Mouse (Mus musculus) C2C12 (cell line): ENCODE measurements around the gene Adrb1. TPM values are rescaled to one million over a fixed set of nuclear protein-coding genes. Genes with fewer than 3 reads are reported as not detected.

ENCODE experiments used
- H3K27me3 ChIP-seq: one replicate; pipeline ENCODE4 v1.6.1; 2011; ENCODE audit not compliant: control insufficient read depth, insufficient read depth, insufficient read length
- H3K36me3 ChIP-seq: one replicate; pipeline ENCODE4 v1.6.1; 2011; ENCODE audit not compliant: control insufficient read depth, insufficient read depth
- H3K4me3 ChIP-seq: one replicate; pipeline ENCODE4 v1.5.1; 2011; ENCODE audit warnings: mild to moderate bottlenecking, control low read depth; ENCODE audit not compliant: poor library complexity, insufficient read depth, severe bottlenecking
- H3K79me2 ChIP-seq: one replicate; pipeline ENCODE4 v1.6.1; 2011; ENCODE audit not compliant: control insufficient read depth, insufficient read depth
- H3K79me3 ChIP-seq: one replicate; pipeline ENCODE4 v1.6.1; 2011; ENCODE audit warnings: low read depth, control low read depth
- H3ac ChIP-seq: one replicate; pipeline ENCODE3; 2011; ENCODE audit warnings: low read depth; ENCODE audit not compliant: control insufficient read depth, insufficient read length
- CEBPB ChIP-seq: IDR thresholded peaks from one replicate; pipeline ENCODE4 v1.6.1; 2011; ENCODE audit warnings: low read depth, mild to moderate bottlenecking, control low read depth, moderate library complexity
- CTCF ChIP-seq: IDR thresholded peaks from one replicate; pipeline ENCODE4 v1.5.1; 2011; ENCODE audit not compliant: control insufficient read depth, insufficient read depth, insufficient read length
- FOSL1 ChIP-seq: IDR thresholded peaks from one replicate; pipeline ENCODE4 v1.8.0; 2011; ENCODE audit warnings: mild to moderate bottlenecking, low read length; ENCODE audit not compliant: poor library complexity, insufficient read depth, severe bottlenecking
- MAX ChIP-seq: IDR thresholded peaks from one replicate; pipeline ENCODE4 v1.6.1; 2011; ENCODE audit warnings: mild to moderate bottlenecking, control low read depth
- MYOD1 ChIP-seq: IDR thresholded peaks from one replicate; pipeline ENCODE4 v1.6.1; 2011; ENCODE audit warnings: low read depth; ENCODE audit not compliant: control insufficient read depth, insufficient read length
- MYOG ChIP-seq: IDR thresholded peaks from one replicate; pipeline ENCODE4 v1.6.1; 2011; ENCODE audit not compliant: control insufficient read depth, insufficient read length; ENCODE audit errors: extremely low read depth
- USF1 ChIP-seq: IDR thresholded peaks from one replicate; pipeline ENCODE4 v1.6.1; 2011; ENCODE audit warnings: low read depth, mild to moderate bottlenecking, control low read depth, moderate library complexity
- polyA plus RNA-seq: library from polyadenylated mRNA; unstranded; fragments of >200 nt; fragmentation: generic; extraction: Trizol; gene quantifications from one replicate; pipeline ENCODE4 v1.2.1, GENCODE M21; 2012; ENCODE audit warnings: missing spikeins

The Adrb1 gene
- polyA plus RNA-seq, 1 experiment, result 0.13 TPM

- Histone ChIP-seq H3ac (no peak overlapping the region), H3K27me3 (no peaks in the 10 kb centered on the region), H3K36me3 (no peaks in the 10 kb centered on the region), H3K4me3 (no peak overlapping the region), H3K79me2 (no peaks in the 10 kb centered on the region), H3K79me3 (no peaks in the 10 kb centered on the region)
- TF ChIP-seq MAX, result no peak
- no peak for TF ChIP-seq MYOD1
- no peak for TF ChIP-seq CTCF
- TF ChIP-seq USF1, result no peak
Measured at GRCm38 (mm10) chr19:56734033-56734572, 12.1 kb downstream of the Adrb1 start.

- TF ChIP-seq CEBPB, result no peak
- no peak for TF ChIP-seq USF1
- TF ChIP-seq MYOG, result no peak
- no peak for TF ChIP-seq CTCF
- TF ChIP-seq FOSL1, result no peak
- Histone ChIP-seq H3K79me3 (no peaks in the 10 kb centered on the region), H3K4me3 (no peak overlapping the region), H3K27me3 (no peaks in the 10 kb centered on the region), H3K36me3 (no peaks in the 10 kb centered on the region), H3ac (no peak overlapping the region), H3K79me2 (no peaks in the 10 kb centered on the region)
Measured at GRCm38 (mm10) chr19:56735747-56736146, 13.7 kb downstream of the Adrb1 start.

- no peaks in the 10 kb centered on the region for H3K27me3 ChIP-seq
- no peaks in the 10 kb centered on the region for H3K79me3 ChIP-seq
- H3ac ChIP-seq, result no peak overlapping the region
- H3K4me3 ChIP-seq, result no peak overlapping the region
- H3K79me2 ChIP-seq, result no peaks in the 10 kb centered on the region
- TF ChIP-seq CTCF, result no peak
- no peak for TF ChIP-seq MAX
- no peak for TF ChIP-seq CEBPB
- TF ChIP-seq MYOG, result no peak
- no peaks in the 10 kb centered on the region for H3K36me3 ChIP-seq
Measured at GRCm38 (mm10) chr19:56736287-56736686, 14.3 kb downstream of the Adrb1 start.

DNA sequence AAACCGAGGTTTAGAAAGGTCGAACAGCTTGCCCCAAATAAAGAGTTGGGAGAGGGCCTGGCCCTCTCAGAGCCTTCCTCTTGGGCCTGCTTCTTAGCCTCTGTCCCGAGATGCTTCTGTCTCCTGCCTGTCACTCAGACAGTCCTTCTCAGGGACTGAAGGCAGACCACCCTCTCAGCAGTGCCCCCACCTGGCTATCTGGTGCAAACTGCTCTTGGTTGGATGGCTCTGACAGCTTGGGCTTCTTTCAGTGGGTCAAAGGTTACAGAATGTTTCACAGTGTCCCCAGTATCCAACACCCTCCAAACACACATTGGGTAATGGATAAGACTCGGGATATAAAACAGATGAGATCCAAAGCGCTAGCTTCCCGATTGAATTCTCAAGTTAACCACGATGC is 23.1 kb downstream of the Adrb1 start:
- no peaks in the 10 kb centered on the region for H3K79me3 ChIP-seq
- H3K36me3 ChIP-seq, result no peaks in the 10 kb centered on the region
- H3ac ChIP-seq, result no peak overlapping the region
- no peak overlapping the region for H3K4me3 ChIP-seq
- no peaks in the 10 kb centered on the region for H3K79me2 ChIP-seq
- TF ChIP-seq MYOD1 (no peak), CTCF (no peak), CEBPB (no peak), USF1 (no peak), MAX (no peak), MYOG (no peak), FOSL1 (no peak)
- no peaks in the 10 kb centered on the region for H3K27me3 ChIP-seq

GRCm38 (mm10) chr19:56745528-56745927 is 23.5 kb downstream of the Adrb1 start:
- Histone ChIP-seq H3ac (no peak overlapping the region), H3K36me3 (no peaks in the 10 kb centered on the region), H3K79me3 (no peaks in the 10 kb centered on the region), H3K79me2 (no peaks in the 10 kb centered on the region), H3K4me3 (no peak overlapping the region), H3K27me3 (no peaks in the 10 kb centered on the region)
- TF ChIP-seq MYOD1 (no peak), USF1 (no peak), FOSL1 (no peak), CTCF (no peak), MAX (no peak), MYOG (no peak), CEBPB (no peak)

DNA sequence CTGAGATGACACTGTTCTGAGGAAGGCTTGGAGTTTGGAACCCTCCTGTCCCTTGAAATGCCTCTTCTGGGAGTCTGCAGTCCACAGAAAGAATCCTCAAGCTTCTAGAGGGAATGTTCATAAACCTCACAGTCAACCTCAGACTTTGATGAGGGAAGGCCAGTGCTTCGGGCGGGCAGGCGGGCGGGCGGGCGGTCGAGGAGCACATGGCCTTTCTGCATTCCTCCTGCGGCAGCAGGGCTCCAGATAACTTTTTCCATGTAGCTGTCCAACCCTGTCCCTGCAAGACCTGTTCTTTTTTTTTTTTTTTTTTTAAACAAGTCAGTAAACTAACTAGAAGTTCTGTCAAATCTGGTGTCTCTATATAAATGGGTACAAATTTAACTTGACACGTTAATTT is 24.6 kb downstream of the Adrb1 start:
- no peak overlapping the region for H3K4me3 ChIP-seq
- no peaks in the 10 kb centered on the region for H3K79me2 ChIP-seq
- H3ac ChIP-seq, result no peak overlapping the region
- no peaks in the 10 kb centered on the region for H3K36me3 ChIP-seq
- H3K27me3 ChIP-seq, result no peaks in the 10 kb centered on the region
- TF ChIP-seq FOSL1 (no peak), CTCF (no peak), USF1 (no peak), MAX (no peak), MYOG (no peak), MYOD1 (no peak), CEBPB (no peak)
- no peaks in the 10 kb centered on the region for H3K79me3 ChIP-seq
